Mouse (Mus musculus) heart, embryonic 14.5 days (tissue): ENCODE data around the gene Kif28. TPM values are rescaled to one million over a fixed set of nuclear protein-coding genes. Genes with fewer than 3 reads are reported as not detected.

Experiments used
- ATAC-seq: fragments of 200-750 bp; cut with Nextera tagmentation; 2 replicates; pipeline ENCODE4 v1.8.0; 2017; ENCODE audit warnings: low read depth, moderate TSS enrichment; ENCODE audit not compliant: insufficient number of reproducible peaks, insufficient read depth, low FRiP score
- H3K27ac ChIP-seq, 2 experiments: fragments of 200-500 bp in 1 of 2; fragments of 300-500 bp in 1 of 2; sonication (generic) in 1 of 2; replicated peaks in 1 of 2; 2 replicates each; pipeline ENCODE4 v1.5.1; 2012 to 2014; ENCODE audit warnings: low read depth in 2 of 2, low read length in 2 of 2, control low read depth in 1 of 2, mild to moderate bottlenecking in 1 of 2, mixed read lengths in 1 of 2; ENCODE audit not compliant: control insufficient read depth in 1 of 2, insufficient read depth in 1 of 2
- H3K27me3 ChIP-seq: fragments of 300-500 bp; sonication (generic); 2 replicates; pipeline ENCODE4 v1.6.1; 2014; ENCODE audit warnings: mild to moderate bottlenecking, low read length, control low read depth; ENCODE audit not compliant: control insufficient read depth, insufficient read depth
- H3K36me3 ChIP-seq: fragments of 300-500 bp; sonication (generic); 2 replicates; pipeline ENCODE4 v1.6.1; 2014; ENCODE audit warnings: mild to moderate bottlenecking, control low read depth, low read length, mixed read lengths; ENCODE audit not compliant: control insufficient read depth, insufficient read depth
- H3K4me1 ChIP-seq, 2 experiments: fragments of 200-500 bp in 1 of 2; fragments of 300-500 bp in 1 of 2; sonication (generic) in 1 of 2; 2 replicates each; pipeline ENCODE4 v1.6.1; 2012 to 2014; ENCODE audit warnings: low read length in 2 of 2, control low read depth in 1 of 2, mixed read lengths in 1 of 2; ENCODE audit not compliant: control insufficient read depth in 2 of 2, insufficient read depth in 2 of 2
- H3K4me2 ChIP-seq: fragments of 300-500 bp; sonication (generic); 2 replicates; pipeline ENCODE4 v1.6.1; 2014; ENCODE audit warnings: mild to moderate bottlenecking, low read length
- H3K4me3 ChIP-seq, 2 experiments: fragments of 200-500 bp in 1 of 2; fragments of 300-500 bp in 1 of 2; sonication (generic) in 1 of 2; 2 replicates each; pipeline ENCODE4 v1.5.1; 2012 to 2014; ENCODE audit warnings: low read length in 2 of 2, mild to moderate bottlenecking in 2 of 2, control low read depth in 1 of 2, low read depth in 1 of 2, moderate library complexity in 1 of 2; ENCODE audit not compliant: control insufficient read depth in 1 of 2, insufficient read depth in 1 of 2
- H3K9ac ChIP-seq: fragments of 300-500 bp; sonication (generic); 2 replicates; pipeline ENCODE4 v1.6.1; 2014; ENCODE audit warnings: mild to moderate bottlenecking, low read length
- H3K9me3 ChIP-seq: fragments of 300-500 bp; sonication (generic); 2 replicates; pipeline ENCODE4 v1.6.1; 2016; ENCODE audit warnings: low read length, control low read depth; ENCODE audit not compliant: control insufficient read depth
- WGBS: fragments of 180-500 bp; shearing (Covaris S2); extraction: QIAGEN DNeasy Blood & Tissue Kit; methylation state at CpG from one replicate; pipeline ENCODE4 v1.1.7; 2014; 5-methylcytosine and 5-hydroxymethylcytosine counted together
- polyA plus RNA-seq: library from polyadenylated mRNA; unstranded; fragments of >200 nt; fragmentation: Nextera tagmentation; extraction: Ambion mirVana; gene quantifications from 2 replicates; pipeline ENCODE4 v1.2.1, GENCODE M21; 2014

The Kif28 gene
- polyA plus RNA-seq, 1 experiment from 2014 or later, result 0.11 TPM

GRCm38 (mm10) chr1:179704150-179704549 is 40.9 kb downstream of the Kif28 start:
- 19% methylated on average over 3 of the region's 3 CpGs for WGBS
- no peaks in the 10 kb centered on the region for H3K36me3 ChIP-seq
- no peaks in the 10 kb centered on the region for H3K9me3 ChIP-seq
- no peaks in the 10 kb centered on the region for H3K27me3 ChIP-seq
- ATAC-seq, result no peak
- no peak overlapping the region for H3K4me3 ChIP-seq
- peaks cover 3 to 8% of the 10 kb centered on the region in 2 experiments; a peak in 3 of 4 replicates for H3K4me1 ChIP-seq
- H3K27ac ChIP-seq, result no peak overlapping the region
- H3K4me2 ChIP-seq, result no peak overlapping the region
- H3K9ac ChIP-seq, result no peak overlapping the region

DNA sequence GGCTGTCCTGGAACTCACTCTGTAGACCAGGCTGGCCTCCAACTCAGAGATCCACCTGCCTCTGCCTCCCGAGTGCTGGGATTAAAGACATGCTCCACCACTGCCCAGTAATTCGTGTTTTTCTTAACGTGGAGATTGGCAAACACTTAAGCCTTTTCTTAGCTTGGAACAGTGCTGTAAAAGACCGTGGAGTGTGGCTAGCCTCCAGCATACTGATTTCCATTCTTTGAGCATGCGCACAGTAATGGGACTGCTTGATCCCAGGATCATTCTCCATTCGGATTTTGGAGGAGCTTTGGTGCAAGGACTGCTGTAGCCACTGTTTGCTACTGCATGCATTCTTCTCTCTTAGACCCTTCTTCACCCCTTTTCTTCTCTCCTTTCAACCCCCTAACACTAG is 55.6 kb downstream of the Kif28 start:
- ATAC-seq, result no peak
- 71% methylated on average over 6 of the region's 6 CpGs for WGBS
- Histone ChIP-seq H3K9ac (no peak overlapping the region), H3K4me1 (peaks cover 9 to 15% of the 10 kb centered on the region in 2 experiments), H3K4me3 (no peak overlapping the region), H3K4me2 (no peak overlapping the region), H3K9me3 (no peaks in the 10 kb centered on the region), H3K27me3 (no peaks in the 10 kb centered on the region), H3K27ac (no peak overlapping the region), H3K36me3 (peaks cover 31% of the 10 kb centered on the region)

DNA sequence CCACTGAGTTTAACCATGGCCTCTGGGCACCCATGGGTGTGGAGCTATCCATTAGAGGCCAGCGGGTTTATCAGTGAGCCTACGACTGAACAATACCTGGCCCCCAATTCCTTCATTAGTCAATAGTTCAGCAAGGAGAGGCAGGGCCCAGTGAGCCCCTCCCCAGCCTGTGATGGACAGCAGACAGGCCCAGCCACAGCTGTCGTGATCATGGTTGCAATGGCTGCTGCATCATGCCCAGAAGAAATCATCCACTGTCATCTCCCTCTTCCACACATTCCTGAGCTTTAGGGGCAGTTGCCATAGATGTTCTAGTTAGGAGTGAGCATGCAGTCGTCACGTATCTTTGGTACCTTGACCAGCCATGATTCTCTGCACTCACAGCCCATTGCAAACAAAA is 56.2 kb downstream of the Kif28 start:
- ATAC-seq, result no peak
- Histone ChIP-seq H3K27ac (peak overlapping the region; percentile 35 to 67), H3K4me1 (peaks cover 9 to 15% of the 10 kb centered on the region in 2 experiments), H3K9ac (no peak overlapping the region), H3K27me3 (no peaks in the 10 kb centered on the region), H3K9me3 (no peaks in the 10 kb centered on the region), H3K36me3 (peaks cover 35% of the 10 kb centered on the region), H3K4me2 (peak overlapping the region; percentile 38), H3K4me3 (no peak overlapping the region)
- WGBS, result 44% methylated on average over 5 of the region's 5 CpGs

DNA sequence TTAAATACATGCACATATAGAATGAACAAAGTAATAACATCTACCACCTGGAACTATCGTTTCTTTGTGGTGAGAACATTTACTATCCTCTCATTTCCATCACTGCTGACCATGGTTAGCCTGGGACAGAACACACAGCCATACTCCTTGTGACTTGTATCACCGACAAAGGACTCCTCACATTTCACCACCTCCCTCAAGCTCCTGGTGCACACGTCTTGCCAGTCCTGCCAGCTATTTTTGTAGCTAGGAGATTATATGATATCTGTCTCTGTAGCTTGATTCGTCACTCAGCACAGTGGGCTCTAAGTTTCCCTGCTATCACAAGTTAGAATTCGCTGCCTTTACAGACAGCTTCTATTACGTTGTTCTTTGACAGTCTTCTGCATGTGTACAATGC is 56.7 kb downstream of the Kif28 start:
- no peak overlapping the region for H3K9ac ChIP-seq
- H3K4me2 ChIP-seq, result peak overlapping the region; percentile 38
- no peaks in the 10 kb centered on the region for H3K27me3 ChIP-seq
- no peak for ATAC-seq
- peaks cover 9 to 15% of the 10 kb centered on the region in 2 experiments for H3K4me1 ChIP-seq
- peaks cover 39% of the 10 kb centered on the region for H3K36me3 ChIP-seq
- H3K9me3 ChIP-seq, result no peaks in the 10 kb centered on the region
- no peak overlapping the region for H3K4me3 ChIP-seq
- 24% methylated on average over 6 of the region's 6 CpGs for WGBS
- peak overlapping the region; percentile 35 to 67 for H3K27ac ChIP-seq

DNA sequence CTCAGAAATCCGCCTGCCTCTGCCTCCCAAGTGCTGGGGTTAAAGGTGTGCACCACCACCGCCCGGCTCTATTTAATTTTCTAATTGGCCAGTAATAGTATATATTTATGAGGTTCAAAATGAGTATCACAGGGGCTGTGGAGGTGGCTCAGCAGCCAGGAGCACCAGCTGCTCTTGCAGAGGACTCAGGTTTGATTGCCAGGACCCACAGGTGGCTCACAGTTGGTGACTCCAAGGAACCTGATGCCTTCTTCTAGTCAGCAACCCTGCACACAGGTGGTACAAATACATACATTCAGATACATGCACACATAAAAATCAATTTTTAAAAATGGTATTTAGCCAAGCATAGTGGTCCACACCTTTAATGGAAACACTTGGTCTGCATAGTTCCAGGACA is 57.1 kb downstream of the Kif28 start:
- H3K36me3 ChIP-seq, result peaks cover 43% of the 10 kb centered on the region
- H3K4me1 ChIP-seq, result peaks cover 9 to 15% of the 10 kb centered on the region in 2 experiments
- no peak for ATAC-seq
- H3K4me2 ChIP-seq, result no peak overlapping the region
- H3K9ac ChIP-seq, result no peak overlapping the region
- H3K9me3 ChIP-seq, result no peaks in the 10 kb centered on the region
- H3K27ac ChIP-seq, result peak overlapping the region in 1 of 2 experiments; percentile 35; a peak in 1 of 4 replicates
- H3K4me3 ChIP-seq, result no peak overlapping the region
- no peaks in the 10 kb centered on the region for H3K27me3 ChIP-seq
- WGBS, result 97% methylated on average over 3 of the region's 3 CpGs

GRCm38 (mm10) chr1:179687305-179687704 is 57.8 kb downstream of the Kif28 start:
- Histone ChIP-seq H3K36me3 (peaks cover 49% of the 10 kb centered on the region), H3K4me2 (no peak overlapping the region), H3K27me3 (no peaks in the 10 kb centered on the region), H3K4me1 (peaks cover 9 to 15% of the 10 kb centered on the region in 2 experiments), H3K27ac (0 out of 4 replicates have a peak overlapping the region, but pooled peaks have one; percentile 12 to 28), H3K4me3 (no peak overlapping the region), H3K9me3 (no peaks in the 10 kb centered on the region), H3K9ac (no peak overlapping the region)
- no peak for ATAC-seq
- WGBS, result 68% methylated on average over 1 of the region's 1 CpGs

DNA sequence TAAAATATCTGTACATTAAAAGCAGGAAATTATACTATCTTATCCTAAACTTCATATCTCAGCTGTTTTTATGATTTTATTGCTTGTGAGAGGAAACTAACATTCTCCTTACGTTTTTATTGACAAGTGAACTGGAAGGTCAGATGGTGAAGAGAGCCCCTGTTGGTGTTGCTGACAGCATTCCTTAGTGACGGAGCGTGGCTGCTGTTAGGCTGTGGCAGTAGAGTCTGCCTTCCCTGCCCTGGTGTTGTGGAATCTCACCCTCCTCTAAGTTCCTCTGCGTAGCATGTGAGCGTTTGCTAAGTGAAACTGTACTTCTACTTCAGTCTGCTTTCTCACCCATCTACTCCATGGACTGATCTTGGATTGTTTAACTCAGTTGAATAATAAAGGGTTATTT is 58.3 kb downstream of the Kif28 start:
- Histone ChIP-seq H3K4me2 (no peak overlapping the region), H3K9me3 (no peaks in the 10 kb centered on the region), H3K27ac (0 out of 4 replicates have a peak overlapping the region, but pooled peaks of 1 of the 2 experiments have one; percentile 12), H3K36me3 (peaks cover 54% of the 10 kb centered on the region), H3K27me3 (no peaks in the 10 kb centered on the region), H3K9ac (no peak overlapping the region), H3K4me3 (no peak overlapping the region), H3K4me1 (peaks cover 9 to 15% of the 10 kb centered on the region in 2 experiments)
- 32% methylated on average over 5 of the region's 5 CpGs for WGBS
- no peak for ATAC-seq

- Histone ChIP-seq H3K9me3 (no peaks in the 10 kb centered on the region), H3K27ac (no peak overlapping the region; a peak in 1 of 4 replicates), H3K36me3 (peaks cover 58% of the 10 kb centered on the region)
Observed at GRCm38 (mm10) chr1:179686348-179686747, 58.7 kb downstream of the Kif28 start.

More at GRCm38 (mm10) chr1:179686348-179686747, 58.7 kb downstream of the Kif28 start:
- no peak for ATAC-seq
- no peak overlapping the region for H3K4me3 ChIP-seq
- H3K9ac ChIP-seq, result no peak overlapping the region
- H3K27me3 ChIP-seq, result no peaks in the 10 kb centered on the region
- H3K4me2 ChIP-seq, result no peak overlapping the region
- H3K4me1 ChIP-seq, result peaks cover 9 to 15% of the 10 kb centered on the region in 2 experiments
- WGBS, result 81% methylated on average over 6 of the region's 6 CpGs
